Mouse (Mus musculus): ENCODE measurements around the gene Leng9.

Leng9 gene

DNA sequence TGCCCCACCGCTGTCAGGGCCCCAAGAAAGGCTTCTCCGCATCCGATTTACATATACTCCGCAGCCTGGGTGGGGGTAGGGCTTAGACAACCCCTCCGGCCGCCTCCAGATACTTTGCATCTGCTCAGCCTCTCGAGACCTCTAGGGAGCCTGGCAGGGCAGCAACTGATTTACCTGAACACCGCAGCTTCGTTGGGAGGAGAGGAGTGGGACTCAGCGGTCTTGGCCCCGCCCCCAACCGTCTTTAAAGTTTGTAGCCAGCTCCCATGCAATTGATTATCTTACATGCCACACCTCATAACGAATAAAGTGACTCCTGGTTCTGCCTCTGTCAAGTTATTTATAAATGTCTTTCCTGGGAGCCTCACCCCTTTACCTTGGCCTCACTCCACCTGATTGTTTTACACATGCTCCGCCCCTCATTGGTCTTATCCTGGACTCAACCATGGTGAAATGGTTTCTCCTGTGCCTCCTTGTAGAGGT is at the start of gene Leng9:
TSS of gene Leng9 (minus strand) at position 316 of the 483 bp plus-strand sequence.
- 2% methylated on average over 14 of the region's 14 CpGs for WGBS

DNA sequence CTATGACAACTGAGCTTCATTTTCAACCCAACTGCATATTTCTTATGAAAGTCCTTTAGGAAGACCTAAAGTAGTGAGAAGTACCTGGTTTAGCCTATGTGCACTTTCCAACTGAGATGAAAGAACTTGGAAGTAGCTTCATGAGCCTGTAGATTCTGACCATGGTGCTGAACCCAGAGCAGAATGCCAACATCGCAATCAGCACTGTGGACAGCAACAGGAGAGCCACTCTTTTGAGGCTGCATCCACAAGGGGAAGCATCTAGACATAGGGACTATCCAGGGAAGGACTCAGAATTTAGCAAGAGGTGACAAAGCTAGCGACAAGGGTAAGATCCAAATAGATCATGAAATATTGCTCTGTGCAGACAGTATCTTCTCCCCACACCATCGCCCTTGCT is 28.3 kb upstream of the Leng9 start:
- WGBS = 39% methylated on average over 3 of the region's 3 CpGs

DNA sequence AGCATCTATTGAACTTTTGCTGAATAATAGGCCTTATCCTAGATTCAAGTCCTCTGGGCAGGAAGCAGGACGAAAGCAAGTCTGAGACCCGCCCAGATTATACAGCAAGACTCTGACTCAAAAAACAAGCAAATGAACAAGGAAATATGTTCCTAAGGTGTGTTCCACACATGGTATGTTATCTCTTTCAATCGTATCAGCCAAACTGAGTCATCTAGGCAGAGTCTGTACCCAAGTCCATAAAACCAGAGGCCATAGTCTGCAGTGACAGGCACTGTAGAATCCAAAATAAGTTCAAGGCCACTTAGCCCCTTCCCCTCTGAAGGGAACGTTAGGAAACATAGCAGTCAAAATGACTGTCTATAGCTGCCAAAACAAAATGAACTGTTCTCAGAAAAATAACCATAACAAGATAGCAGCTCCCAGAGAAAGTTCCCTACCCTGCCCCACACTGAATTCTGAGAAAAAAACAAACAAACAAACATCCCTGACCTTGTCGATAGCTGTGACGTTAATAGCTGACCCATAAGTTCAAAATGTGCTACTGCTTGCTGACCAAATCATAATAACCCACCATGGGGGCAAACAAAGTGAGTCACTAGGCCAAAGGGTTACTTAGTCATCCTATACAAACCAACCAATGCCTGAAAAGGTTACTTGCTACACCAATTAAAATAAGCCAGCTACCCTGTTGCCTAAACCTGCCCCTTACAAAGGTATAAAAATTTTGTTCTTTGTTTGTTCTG is 20.2 kb upstream of the Leng9 start:
- WGBS = 75% methylated on average over 6 of the region's 6 CpGs

DNA sequence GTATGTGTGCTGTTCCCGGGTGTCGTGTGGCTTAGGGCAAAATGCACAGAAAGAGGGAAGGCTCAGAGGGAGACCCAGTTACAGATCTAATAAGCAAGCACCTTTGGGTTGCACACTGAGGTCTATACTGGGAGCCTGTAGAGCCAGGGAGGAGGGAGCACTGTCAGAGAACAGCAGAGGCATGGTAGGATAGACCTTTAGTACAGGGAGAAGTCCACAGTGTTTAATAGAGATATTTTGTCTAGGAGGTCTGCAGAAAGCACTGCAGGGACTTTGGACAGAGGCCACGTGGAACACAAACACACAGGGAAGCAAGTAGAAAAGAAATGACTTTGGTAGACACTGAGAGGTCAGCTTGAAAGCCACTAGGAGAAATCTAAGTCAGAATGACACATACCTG is 15.1 kb upstream of the Leng9 start:
- 35% methylated on average over 3 of the region's 3 CpGs for WGBS

DNA sequence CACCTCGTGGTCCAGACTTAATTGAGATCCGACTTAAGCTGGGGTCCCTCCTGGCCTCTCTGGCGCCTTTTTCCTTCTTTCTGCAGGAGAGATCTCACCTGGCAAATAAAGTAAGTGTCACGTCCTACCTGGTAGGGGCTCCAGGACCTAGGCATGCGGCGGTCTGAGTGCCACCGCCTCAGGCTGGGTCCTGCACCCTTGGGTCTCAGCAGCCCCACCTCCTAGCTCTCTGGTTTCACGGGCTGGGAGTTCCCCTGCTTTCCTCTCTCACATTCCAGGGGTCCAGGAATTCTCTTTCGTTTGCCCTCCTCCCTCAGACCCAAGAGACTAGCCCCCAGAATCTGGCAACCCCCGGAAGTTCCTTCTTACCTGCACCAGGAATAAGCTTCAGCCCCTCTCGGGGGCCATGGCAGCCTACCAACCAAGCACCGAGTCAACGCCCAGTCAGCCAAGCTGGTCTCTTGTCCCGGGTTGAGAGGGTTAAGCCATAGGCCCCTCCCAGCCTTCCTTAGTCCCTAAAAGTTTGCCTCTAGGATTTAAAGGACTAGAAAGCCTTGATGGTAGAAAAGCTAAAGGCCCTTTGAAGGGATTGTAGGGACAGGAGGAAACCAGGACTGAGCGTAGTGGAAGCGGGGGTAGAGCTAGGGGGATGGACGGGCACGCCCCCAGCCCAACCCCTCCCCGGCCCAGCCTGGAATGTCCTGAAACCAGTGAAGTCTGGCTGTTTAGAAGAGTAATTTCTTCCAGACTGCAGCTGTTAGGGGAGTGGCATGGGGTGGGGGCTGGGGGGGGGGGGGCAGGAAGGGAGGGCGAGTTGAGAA is 14.1 kb upstream of the Leng9 start, which contains the start of gene Cdc42ep5:
TSS of gene Cdc42ep5 (minus strand) at position 771 of the 821 bp plus-strand sequence.
- 2% methylated on average over 19 of the region's 20 CpGs for WGBS

DNA sequence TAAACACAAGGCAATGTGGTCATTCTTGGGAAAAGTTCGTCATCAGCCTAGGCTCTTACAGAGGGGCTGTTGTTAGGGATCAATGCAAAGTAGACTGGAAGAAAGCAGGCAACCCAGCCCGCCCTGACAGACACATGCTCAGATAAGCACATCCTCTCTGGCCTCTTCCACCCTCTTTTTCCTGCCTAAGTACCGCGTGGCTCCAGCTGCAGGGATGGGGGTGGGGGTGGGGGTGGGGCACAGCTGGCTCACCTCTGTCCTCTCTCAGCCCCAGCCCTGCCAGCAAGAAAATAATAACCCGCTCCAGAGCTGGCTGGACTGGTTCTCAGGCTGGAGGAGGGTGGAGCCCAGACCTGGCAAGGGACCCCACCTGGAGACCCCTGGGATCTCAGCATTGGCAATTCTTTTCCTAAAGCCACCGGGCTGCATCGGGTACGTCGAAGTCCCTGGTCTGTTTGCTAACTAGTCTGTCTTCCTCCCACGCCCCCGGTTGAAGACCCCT is 13.4 kb upstream of the Leng9 start:
- WGBS = 15% methylated on average over 11 of the region's 11 CpGs

DNA sequence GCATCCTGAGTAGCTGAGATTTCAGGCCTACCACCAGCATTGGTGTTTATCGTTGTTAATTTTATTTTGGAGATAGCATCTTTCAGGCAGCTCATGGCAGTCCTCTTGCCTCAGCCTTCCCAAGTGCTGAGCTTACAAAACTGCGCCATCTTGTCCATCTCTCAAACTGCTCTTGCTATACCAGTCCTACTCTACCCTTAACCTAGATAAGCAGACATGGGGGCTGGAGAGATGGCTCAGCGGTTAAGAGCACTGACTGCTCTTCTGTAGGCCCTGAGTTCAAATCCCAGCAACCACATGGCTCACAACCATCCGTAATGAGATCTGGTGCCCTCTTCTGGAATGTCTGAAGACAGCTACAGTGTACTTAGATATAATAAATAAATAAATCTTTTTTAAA is 11.4 kb upstream of the Leng9 start:
- whole genome bisulfite sequencing = 97% methylated on average over 4 of the region's 4 CpGs

DNA sequence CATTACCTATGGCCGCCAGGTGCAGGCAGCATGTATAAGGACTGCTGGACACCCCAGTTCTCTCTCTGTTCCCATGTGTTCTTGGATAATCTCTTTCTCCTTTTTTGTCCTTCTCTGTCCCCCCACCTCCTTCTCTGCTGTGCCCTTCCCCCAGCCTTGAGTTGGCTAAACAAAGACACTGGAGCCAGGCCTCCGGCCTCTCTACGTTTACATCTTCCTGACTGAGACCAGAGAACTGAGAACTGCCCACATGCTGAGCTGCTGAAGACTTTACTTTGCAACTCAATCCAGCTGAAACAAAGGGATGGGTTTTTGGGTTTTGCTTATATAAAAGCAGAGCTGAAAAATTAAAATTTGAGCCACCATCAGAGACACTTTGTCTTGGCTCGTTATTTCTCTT is 4.8 kb upstream of the Leng9 start:
- WGBS = 59% methylated on average over 4 of the region's 4 CpGs

DNA sequence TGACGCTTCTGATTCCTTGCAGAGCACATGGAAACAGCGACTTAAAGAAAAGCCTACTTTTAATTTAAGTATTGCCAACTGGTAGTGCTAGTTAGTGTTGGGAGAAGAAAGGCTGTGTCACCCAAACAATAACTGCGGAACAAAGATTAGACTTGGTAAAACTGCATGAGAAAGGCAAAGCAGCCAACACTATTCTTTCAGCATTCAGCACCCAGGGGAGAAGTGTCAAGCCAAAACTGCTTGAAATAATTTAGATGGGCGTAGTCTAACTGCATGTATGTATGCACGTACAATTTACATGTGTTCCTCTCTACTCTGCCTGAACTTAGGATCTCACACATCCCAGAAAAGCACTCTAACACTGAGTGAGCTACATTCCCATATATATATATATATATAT is 4.2 kb upstream of the Leng9 start:
- 63% methylated on average over 5 of the region's 5 CpGs for WGBS

DNA sequence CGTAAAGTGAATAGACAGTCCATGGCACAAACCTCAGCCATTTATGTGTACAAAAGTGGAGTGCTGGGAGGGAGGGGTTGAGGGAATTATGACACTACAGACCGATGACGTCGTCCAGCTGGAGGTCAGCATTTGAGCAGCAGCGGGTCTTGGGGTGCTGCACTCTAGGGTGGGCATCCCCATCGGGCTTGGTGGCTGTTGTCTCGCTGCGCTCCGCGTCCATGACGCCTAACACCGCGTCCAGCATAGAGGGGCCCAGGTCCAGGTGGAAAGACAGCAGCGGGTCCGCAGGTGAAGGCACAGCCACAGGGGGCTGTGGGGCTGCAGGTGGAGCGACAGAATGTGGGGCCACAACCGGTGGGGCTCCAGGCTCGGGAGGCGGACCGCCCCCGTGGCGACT is 1.1 kb upstream of the Leng9 start:
- 21% methylated on average over 22 of the region's 22 CpGs for WGBS

DNA sequence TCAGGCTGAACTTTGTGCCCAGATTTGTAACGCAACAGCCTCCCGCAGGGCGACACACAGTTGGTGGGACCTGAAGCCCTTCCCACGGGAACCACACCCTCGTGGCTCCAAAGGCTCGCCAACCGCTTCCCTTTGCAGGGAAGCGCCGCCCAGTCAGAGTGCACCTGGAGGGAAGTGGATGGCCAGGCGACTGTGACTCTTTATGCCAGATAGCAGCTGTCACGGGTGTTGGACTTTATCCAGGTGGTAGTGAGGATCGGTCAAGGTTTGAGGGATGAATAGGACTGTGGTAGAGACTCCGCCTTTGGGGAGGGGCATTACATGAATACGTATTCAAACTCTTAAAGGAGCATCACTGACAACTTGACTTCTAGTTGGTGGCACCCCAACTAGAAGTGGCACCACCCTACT is 642 bp upstream of the Leng9 start:
- 7% methylated on average over 14 of the region's 14 CpGs for WGBS

DNA sequence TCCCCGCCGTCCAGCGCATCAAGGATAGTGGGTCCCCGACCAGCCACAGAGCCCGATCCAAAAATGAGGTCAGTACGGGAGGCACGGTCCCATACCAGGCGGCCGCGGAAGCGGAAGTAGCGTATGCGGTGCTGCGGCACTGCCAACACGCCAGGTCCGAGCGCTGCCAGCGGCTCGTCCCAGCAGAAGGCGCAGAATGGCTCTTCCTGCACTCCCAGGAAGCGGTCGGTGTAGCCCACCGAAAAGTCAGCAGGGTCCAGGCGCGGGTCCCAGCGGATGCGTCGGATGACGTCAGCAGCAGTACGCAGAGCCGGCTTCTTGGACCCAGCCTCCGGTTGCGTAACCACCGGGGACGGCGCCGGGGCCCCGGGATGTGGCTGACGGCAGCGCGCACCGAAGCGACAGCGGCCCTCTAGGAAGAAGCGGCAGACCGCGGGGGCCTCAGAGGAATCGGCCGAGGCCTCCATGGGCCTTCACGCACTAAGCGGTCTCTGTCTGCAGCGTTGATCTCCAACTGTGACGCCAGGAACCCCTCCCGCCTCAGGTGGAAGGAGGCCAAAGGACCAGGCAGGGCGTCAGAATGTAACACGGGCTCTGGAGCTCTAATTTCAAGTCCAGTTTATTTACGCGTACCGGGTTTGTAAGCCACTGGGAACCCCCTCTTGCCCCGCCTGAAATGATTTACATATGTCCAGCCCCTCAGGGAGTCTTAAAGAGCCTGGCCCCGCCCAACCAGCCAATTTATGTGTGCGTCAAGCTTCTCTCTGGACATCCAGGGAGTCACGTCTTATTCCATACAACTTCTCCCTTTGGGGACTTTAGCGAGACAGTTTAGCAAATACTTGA is 742 bp downstream of the Leng9 start:
- WGBS = under 1% methylated on average over 64 of the region's 64 CpGs

DNA sequence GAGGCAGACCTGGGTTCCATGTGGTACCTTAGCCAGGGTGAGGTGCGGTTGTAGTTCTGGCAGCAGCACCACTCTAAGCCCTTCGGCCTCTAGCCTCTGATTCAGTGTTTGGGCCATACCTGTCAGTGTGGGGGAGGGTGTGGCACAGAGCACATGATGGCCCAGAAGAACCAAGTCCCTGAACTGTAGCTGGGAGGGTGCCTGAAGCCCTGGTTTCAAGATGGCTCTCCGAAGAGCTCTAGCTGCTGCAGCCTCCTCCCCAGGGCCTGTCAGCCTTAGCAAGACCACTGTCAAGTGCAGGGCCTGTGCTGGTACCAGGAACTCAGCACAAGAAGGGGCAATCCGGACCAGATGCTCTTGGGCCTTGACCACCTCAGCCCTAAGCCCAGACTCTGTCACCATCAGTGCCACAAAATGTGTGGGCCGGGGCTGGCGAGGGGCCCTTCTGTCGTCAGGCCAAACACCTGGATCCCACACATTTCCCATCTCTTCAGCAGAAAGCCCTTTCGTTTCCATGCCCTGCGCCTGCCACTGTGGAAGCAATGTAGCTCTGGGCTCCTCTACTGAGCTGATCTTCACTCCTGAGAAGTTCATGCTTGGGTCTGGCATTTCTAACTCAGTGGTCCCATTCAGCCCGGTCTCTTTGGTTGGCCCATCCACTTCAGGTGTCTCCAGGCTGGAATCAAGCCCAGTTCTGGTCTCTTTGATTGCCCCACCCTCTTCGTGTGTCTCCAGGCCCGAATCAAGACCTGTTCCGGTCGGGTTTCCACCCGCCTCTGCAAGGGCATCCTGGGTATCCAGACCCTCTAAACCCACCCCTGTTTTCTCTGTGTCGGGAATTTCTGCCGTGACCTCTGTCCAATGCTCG is 1.6 kb downstream of the Leng9 start:
- WGBS = 14% methylated on average over 18 of the region's 18 CpGs

DNA sequence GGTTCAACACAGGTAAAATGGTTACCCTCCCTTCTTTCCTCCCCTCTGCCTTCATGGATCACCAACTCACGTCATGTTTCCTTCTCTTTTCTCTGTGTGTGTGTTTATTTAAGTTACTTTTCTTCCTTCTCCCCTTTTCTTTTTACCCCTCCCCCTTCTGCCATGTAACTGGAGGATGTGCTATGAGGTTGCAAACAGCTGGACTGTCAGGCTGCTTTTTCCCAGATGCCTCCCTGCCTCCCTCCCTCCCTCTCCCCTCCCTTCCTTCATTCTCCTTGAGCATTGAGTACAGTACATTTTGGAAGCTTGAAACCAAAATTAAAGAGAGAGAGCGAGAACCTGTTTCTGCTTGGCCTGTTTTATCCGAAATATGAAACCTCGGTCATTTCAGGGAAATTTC is 2.3 kb downstream of the Leng9 start:
- WGBS = 45% methylated on average over 4 of the region's 4 CpGs

DNA sequence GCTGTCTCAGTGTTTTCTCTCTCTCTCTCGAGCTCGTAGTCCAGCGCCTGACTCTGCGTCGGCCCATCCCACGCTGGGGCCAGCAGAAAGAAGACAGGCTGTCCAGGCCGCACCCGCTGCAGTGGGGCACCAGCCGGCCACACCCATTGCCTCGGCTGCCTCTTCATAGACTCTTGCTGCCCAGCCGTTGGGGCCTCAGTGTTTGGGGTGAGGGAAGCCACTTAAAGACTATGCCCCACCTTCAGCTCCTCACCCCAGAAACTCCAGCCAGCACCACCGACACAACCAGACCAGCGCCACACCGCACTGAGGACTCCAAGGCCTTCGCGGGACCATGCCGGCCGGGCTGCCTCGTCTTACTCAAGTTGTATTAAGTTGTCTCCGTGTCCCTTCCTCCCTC is 2.8 kb downstream of the Leng9 start:
- WGBS = 77% methylated on average over 18 of the region's 20 CpGs

DNA sequence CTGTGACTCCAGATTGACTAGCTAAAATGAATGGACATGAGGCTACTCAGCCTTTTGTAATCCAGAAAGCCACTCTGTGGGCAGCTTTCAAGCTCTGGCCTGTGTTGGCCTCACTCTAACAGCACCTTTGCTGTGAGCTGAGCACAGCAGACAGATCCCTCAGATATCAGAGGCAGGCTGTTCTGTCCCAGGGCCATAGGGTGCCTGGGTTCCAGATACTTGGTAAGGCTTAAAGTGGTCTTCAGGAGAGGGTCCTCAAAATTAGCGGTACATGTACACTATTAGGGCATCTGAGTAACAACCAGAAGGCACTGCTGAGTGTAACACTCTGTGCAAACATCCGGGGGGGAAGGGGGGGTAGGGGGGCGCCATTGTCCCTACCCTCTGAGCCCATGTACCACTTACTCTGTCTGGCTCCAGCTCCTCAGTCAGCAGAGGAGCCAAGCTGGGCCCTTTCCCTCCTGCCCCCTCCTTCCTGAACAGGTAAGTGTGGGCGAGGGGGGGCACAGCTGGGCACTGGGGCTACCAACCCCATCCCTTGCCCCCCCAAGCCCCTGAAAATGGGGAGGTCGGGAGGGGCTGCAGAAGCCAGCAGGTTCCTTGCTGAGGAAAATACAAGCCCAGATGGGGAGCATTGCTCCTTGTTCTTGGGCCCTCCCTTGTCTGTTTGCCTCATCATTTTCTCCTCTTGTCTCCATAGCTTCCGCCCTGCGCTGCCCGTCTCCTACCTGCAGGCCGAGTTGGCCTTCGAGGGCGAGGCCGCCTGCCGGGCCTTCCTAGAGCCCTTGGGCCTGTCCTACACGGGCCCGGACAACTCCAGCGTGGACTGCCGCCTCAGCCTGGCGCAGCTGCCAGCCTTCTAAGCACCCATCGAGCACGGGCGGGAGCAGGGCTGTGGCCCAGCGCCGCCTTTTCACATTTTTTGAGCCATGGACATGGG is 3.7 kb downstream of the Leng9 start:
- WGBS = 87% methylated on average over 23 of the region's 23 CpGs

DNA sequence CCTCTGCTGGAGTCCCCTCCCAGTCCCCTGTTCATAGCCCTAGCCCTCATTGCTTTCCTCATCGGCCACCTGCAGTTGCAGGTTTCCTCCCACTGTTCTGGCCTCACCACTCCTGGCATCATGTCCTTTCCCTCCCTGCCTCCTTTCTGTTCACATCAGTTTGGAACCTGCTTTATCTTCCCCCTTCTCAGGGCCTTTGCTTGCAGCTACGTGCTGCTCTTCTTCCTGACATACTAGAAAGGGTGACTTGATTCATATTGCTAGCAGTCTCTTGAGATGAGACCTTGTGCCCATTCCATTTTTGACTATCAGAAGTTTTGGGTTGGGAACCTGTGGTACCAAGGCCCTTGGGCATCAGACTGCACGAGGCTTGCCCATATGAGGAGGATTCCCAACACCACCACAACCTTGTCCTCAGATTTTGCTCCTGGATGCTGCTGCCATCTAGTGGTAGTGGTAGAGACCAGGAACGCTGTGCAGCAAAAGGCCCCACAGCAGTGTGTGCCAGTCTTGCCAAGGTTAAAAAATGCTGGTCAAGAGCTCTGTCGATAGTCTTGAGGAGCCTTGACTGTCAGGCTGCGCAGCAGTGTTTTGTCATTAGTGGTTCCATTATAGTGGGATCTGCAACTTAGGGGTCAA is 4.5 kb downstream of the Leng9 start:
- 52% methylated on average over 6 of the region's 6 CpGs for WGBS

DNA sequence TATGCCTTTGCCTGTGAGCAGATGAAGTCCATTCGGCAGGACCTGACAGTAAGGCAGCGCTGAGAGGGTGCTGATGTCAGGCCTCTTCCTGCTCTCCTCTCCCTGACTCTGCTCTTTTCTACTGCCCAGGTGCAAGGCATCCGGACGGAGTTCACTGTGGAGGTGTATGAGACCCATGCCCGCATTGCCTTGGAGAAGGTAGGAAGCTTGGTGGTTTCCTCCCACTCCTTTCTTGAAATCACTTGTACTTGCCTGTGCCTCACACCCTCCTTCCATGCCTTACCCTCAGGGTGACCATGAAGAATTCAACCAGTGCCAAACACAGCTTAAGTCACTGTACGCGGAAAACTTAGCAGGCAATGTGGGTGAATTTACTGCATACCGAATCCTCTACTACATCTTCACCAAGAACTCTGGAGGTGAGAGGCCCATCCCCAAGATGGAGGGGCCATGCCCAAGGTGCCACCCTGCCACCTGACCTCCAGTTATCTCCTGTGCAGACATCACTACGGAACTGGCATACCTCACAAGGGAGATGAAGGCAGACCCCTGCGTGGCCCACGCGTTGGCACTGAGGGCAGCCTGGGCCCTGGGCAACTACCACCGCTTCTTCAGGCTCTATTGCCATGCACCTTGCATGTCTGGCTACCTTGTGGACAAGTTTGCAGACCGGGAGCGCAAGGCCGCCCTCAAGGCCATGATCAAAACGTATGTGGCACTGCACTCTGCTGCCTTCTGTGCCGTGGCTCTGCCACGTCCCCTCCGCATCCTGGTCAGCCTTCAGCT is 5.2 kb downstream of the Leng9 start:
- WGBS = 93% methylated on average over 20 of the region's 20 CpGs

Data from cerebral cortex, adult 2 months (tissue).